Mouse (Mus musculus) stomach, embryonic 15.5 days (tissue): ENCODE measurements around the gene Lmbrd2. TPM values are rescaled to one million over a fixed set of nuclear protein-coding genes. Genes with fewer than 3 reads are reported as not detected.
"Not testable (repeated sequence)": the region's sequence is repeated elsewhere in the genome, so short reads cannot be mapped to it uniquely, and the experiment has no call there.

Experiments
- ATAC-seq: fragments of 200-750 bp; cut with Nextera tagmentation; 2 replicates; pipeline ENCODE4 v1.8.0; 2017; ENCODE audit warnings: low read depth, moderate number of reproducible peaks, moderate TSS enrichment; ENCODE audit not compliant: insufficient read depth, low FRiP score
- H3K27ac ChIP-seq: fragments of 300-500 bp; sonication (generic); 2 replicates; pipeline ENCODE4 v1.5.1; 2015; ENCODE audit warnings: mild to moderate bottlenecking, inconsistent platforms
- H3K27me3 ChIP-seq: fragments of 300-500 bp; sonication (generic); replicated peaks from 2 replicates; pipeline ENCODE4 v1.6.1; 2015; ENCODE audit warnings: inconsistent platforms
- H3K36me3 ChIP-seq: fragments of 300-500 bp; sonication (generic); 2 replicates; pipeline ENCODE4 v1.6.1; 2015; ENCODE audit warnings: inconsistent platforms
- H3K4me1 ChIP-seq: fragments of 300-500 bp; sonication (generic); 2 replicates; pipeline ENCODE4 v1.6.1; 2015; ENCODE audit warnings: inconsistent platforms
- H3K4me2 ChIP-seq: fragments of 300-500 bp; sonication (generic); 2 replicates; pipeline ENCODE4 v1.6.1; 2015; ENCODE audit warnings: mild to moderate bottlenecking, inconsistent platforms
- H3K4me3 ChIP-seq: fragments of 300-500 bp; sonication (generic); replicated peaks from 2 replicates; pipeline ENCODE4 v1.5.1; 2015; ENCODE audit warnings: inconsistent platforms
- H3K9ac ChIP-seq: fragments of 300-500 bp; sonication (generic); 2 replicates; pipeline ENCODE4 v1.6.1; 2015; ENCODE audit warnings: inconsistent platforms
- H3K9me3 ChIP-seq: fragments of 300-500 bp; sonication (generic); 2 replicates; pipeline ENCODE4 v1.6.1; 2016; ENCODE audit warnings: inconsistent platforms
- WGBS: fragments of 180-500 bp; shearing (Covaris S2); methylation state at CpG from one replicate; pipeline ENCODE4 v1.1.7; 2015; 5-methylcytosine and 5-hydroxymethylcytosine counted together
- polyA plus RNA-seq: library from polyadenylated mRNA; unstranded; fragments of >200 nt; fragmentation: Nextera tagmentation; extraction: Ambion mirVana; gene quantifications from 2 replicates; pipeline ENCODE4 v1.2.1, GENCODE M21; 2015

Lmbrd2 gene
- polyA plus RNA-seq, 1 experiment from 2014 or later = 2.9 TPM

DNA sequence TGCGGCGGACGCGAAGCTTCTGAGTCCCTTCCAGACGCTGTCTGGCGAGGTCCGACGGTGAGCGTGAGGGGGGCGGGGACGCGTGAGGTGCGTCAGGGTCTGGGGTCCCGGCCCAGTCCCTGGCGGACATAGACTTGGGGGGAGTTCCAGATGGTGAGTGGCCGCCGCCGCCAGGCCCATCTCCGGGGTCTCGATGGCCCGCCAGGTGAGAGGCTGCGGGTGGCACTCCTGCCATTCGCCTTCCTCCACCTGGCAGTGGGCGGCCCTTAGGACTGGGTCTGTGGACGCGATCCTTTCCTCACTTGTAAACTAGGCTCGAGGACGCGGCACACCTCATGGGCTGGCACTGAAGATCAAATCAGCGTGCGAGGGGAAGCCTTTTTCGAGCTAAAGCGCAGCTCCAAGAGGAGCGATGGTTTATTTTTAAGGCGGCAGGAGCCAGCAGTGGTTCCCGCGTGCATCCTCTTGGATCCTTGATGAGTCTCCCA lies 378 bp downstream of the Lmbrd2 start:
- H3K27me3 ChIP-seq = no peaks in the 10 kb centered on the region
- peaks cover 9% of the 10 kb centered on the region for H3K4me1 ChIP-seq
- peak overlapping the region; percentile 69 for H3K4me2 ChIP-seq
- under 1% methylated on average over 37 of the region's 37 CpGs for WGBS
- ATAC-seq = peak; percentile 74
- no peaks in the 10 kb centered on the region for H3K9me3 ChIP-seq
- peak overlapping the region; percentile 83 for H3K27ac ChIP-seq
- peak overlapping the region; percentile 89 for H3K9ac ChIP-seq
- H3K36me3 ChIP-seq = peaks cover 13% of the 10 kb centered on the region; the same call in 1 of the 2 replicates
- H3K4me3 ChIP-seq = peak overlapping the region; percentile 96

DNA sequence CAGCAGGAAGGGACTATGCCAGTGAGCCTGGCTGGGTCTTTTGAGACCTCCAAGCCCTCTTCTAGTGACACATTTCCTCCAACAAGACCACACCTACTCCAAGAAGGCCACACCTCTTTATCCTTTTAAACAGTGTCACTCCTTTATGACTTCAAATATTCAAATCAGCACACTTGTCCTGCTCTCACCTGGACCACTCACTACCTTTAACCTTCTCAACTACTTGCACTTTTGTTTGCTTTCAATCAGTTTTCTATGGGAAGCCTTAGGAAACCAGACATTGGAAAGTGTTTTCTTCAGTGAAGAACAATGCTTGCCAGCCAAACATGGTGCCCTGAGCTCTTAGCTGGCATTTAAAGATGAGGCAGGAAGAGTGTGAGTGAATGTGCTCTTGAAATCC lies 15.0 kb downstream of the Lmbrd2 start, which contains the start of gene Skp2:
Gene Skp2 (minus strand): TSS at position 101 of the 400 bp plus-strand sequence.
- no peak for ATAC-seq
- Histone ChIP-seq H3K9ac (no peak within 1 kb of the TSS), H3K4me3 (no peak within 1 kb of the TSS), H3K27me3 (no peaks in the 10 kb centered on the region), H3K4me2 (no peak within 1 kb of the TSS), H3K4me1 (no peaks in the 10 kb centered on the region), H3K36me3 (peaks cover 18% of the 10 kb centered on the region), H3K9me3 (no peaks in the 10 kb centered on the region), H3K27ac (no peak within 1 kb of the TSS)

DNA sequence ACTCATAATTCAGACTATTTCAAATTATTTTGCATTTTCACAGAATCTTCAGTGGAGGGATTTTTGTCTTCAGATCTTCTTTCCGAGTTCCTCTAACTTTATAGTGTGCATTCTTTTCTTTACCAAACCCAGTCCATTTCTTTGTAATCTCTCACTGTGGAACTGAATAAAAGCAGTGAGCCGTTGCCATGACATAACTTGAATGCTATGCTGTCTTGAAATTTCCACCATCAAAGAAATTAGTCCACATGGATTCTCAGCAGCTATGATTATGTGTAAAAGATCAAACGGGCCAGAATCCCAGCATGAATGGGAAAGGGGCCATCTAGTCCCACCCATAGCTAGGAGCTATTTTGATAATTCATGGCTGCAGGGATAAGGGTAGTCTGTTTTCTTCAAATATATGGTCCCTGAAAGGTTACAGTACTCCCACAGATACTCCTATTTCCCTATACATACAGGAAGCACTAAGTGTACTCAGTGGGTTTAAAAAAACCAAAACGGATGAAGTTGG lies 22.3 kb downstream of the Lmbrd2 start:
- no peak for ATAC-seq
- no peak overlapping the region for H3K9ac ChIP-seq
- H3K4me2 ChIP-seq = no peak overlapping the region
- no peak overlapping the region for H3K27ac ChIP-seq
- H3K27me3 ChIP-seq = no peaks in the 10 kb centered on the region
- no peak overlapping the region for H3K4me3 ChIP-seq
- no peaks in the 10 kb centered on the region for H3K4me1 ChIP-seq
- WGBS = 78% methylated on average over 4 of the region's 4 CpGs
- H3K9me3 ChIP-seq = no peaks in the 10 kb centered on the region
- no peaks in the 10 kb centered on the region for H3K36me3 ChIP-seq

DNA sequence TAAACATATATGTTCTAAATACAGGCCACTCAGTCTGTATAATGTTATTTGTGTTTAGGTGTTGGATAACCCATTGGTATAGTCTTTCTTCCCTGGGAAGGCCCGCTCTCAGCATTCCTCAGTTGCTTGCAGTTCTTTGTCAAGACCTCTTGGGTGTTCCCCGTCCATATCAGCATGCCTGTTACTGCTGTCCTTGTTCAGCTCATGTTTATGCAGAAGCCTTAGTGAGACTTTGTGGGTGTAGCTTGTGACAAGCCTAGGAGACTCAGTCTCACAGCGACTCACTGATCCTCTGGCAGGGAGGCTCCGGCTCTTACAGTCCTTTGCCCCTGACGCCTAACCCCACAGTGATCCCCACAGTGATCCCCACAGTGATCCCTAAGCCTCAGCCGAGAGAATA lies 23.8 kb downstream of the Lmbrd2 start:
- Histone ChIP-seq H3K9ac (no peak overlapping the region), H3K27ac (no peak overlapping the region), H3K9me3 (no peaks in the 10 kb centered on the region), H3K4me1 (no peaks in the 10 kb centered on the region), H3K4me3 (no peak overlapping the region), H3K36me3 (no peaks in the 10 kb centered on the region), H3K4me2 (no peak overlapping the region), H3K27me3 (no peaks in the 10 kb centered on the region)
- ATAC-seq = no peak
- 68% methylated on average over 6 of the region's 6 CpGs for WGBS

DNA sequence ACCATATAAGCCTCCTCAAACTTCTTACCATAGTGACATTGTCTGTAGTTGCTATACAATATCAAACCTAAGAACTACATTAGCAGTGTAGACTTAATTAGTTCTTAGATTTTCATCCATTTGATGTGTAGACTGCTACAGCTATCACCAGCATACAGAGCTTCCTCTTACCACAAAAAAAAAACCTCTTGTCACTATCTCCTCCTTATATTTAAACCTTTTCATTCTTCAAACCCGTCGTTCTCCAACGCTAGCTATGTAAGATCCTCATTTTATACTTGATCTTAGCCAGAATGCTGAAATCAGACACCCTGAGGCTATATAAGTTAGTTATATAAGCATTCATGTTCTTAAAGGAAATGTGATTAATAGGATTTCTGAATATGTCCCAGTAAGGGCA lies 36.7 kb downstream of the Lmbrd2 start:
- Histone ChIP-seq H3K27me3 (no peaks in the 10 kb centered on the region), H3K27ac (no peak overlapping the region), H3K9ac (no peak overlapping the region), H3K9me3 (no peaks in the 10 kb centered on the region), H3K4me3 (no peak overlapping the region), H3K36me3 (peaks cover 5% of the 10 kb centered on the region; the same call in 1 of the 2 replicates), H3K4me1 (no peaks in the 10 kb centered on the region), H3K4me2 (no peak overlapping the region)
- ATAC-seq = no peak
- WGBS = 91% methylated on average over 3 of the region's 3 CpGs

DNA sequence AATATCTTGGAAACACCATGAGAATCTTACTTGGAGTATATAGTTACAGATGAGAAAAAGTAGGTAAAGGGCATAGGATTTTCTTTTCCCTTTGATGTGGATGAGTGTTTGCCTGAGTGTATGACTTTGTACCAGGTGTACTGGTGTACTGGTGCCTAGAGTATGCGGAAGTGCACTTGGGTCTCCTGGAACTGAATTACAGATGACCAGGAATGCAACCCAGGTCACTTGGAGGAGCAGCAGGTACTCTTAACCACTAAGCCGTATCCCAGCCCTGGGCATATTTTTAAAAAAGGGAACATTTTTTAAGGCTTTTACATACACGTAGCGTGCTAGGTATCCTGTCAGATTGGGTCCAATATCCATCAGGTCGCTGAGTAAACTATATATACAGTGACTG lies 43.6 kb downstream of the Lmbrd2 start:
- Histone ChIP-seq H3K9me3 (no peaks in the 10 kb centered on the region), H3K4me3 (no peak overlapping the region), H3K9ac (no peak overlapping the region), H3K4me1 (no peaks in the 10 kb centered on the region), H3K27ac (no peak overlapping the region), H3K4me2 (no peak overlapping the region), H3K36me3 (no peaks in the 10 kb centered on the region; the same call in 1 of the 2 replicates), H3K27me3 (no peaks in the 10 kb centered on the region)
- no peak for ATAC-seq
- WGBS = 91% methylated on average over 5 of the region's 5 CpGs

DNA sequence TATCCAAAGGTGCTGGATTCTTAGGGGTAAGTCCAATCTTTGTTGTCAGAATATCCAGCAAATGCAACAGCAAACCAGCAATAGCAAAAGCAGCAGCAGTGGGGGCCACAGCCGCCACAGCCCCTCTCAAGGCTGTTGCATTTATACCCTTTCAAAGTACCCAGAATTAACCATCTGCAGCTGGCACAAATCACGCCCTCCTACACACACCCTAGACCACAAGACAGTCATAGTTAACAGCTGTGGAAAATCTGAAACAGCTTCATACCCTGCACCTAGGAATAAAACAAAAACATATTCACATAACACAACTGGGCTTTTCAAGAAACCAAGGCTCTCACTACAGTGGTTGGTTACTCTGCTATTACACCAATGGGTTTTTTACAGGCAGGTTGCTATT lies 49.4 kb downstream of the Lmbrd2 start:
- 93% methylated on average over 2 of the region's 2 CpGs for WGBS
- Histone ChIP-seq H3K9ac (no peak overlapping the region), H3K27ac (no peak overlapping the region), H3K9me3 (no peaks in the 10 kb centered on the region), H3K4me2 (no peak overlapping the region), H3K27me3 (no peaks in the 10 kb centered on the region), H3K4me1 (no peaks in the 10 kb centered on the region), H3K4me3 (no peak overlapping the region), H3K36me3 (no peaks in the 10 kb centered on the region; the same call in 1 of the 2 replicates)
- ATAC-seq = no peak

DNA sequence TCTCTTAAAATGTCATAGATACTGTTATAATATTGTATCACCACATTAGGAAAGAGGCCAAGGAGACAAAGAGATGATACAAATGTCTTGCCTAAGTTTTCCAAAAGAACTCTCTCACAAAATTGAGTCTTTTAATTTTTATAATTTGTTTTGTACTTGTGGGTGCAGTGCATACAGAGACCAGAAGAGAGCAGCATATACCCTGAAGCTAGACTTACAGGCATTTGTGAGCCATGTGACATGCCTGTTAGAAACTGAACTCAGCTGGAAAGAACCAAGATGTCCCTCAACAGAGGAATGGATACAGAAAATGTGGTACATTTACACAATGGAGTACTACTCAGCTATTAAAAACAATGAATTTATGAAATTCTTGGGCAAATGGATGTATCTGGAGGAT lies 52.3 kb downstream of the Lmbrd2 start:
- not testable (repeated sequence) for H3K4me3 ChIP-seq, H3K9ac ChIP-seq, H3K27ac ChIP-seq, H3K27me3 ChIP-seq, H3K4me2 ChIP-seq, H3K9me3 ChIP-seq, H3K4me1 ChIP-seq, H3K36me3 ChIP-seq, ATAC-seq

DNA sequence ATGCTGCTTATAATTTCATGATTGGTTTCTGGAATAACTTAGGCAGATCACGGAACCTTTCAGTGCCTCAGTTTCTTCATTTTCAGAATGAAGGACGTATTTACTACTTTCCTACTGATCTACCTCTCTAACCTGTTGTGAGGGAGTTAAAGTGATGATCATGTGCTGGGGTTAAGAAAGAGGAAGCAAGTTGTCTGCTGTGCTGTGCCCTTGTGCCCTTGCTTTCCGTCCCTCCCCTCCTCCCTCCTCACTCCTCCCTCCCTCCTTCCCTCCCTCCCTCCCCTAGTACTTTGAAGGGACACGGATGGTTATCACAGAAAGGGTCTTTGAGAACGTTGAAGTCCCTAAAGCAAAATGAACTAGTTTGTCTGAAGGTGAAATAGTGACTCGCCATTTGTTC lies 58.1 kb downstream of the Lmbrd2 start:
- 62% methylated on average over 6 of the region's 6 CpGs for WGBS

DNA sequence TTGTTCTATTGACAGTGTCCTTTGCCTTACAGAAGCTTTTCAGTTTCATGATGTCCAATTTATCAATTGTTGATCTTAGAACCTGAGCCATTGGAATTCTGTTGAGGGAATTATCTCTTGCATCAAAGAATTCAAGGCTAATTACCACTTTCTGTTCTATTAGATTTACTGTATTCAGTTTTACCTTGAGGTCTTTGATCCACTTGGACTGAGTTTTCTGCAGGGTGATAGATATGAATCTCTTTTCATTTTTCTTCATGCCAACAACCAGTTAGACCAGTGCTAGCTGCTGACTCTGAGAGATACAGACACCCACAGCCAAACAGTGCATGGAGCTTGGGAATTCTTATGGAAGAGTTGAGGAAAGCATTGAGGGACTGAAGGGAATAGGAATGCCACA lies 71.5 kb downstream of the Lmbrd2 start:
- Histone ChIP-seq H3K27me3 (no peaks in the 10 kb centered on the region), H3K9ac (no peak overlapping the region)

More for the DNA sequence above, 58.1 kb downstream of the Lmbrd2 start:
- Histone ChIP-seq H3K4me2 (no peak overlapping the region), H3K4me3 (no peak overlapping the region), H3K9me3 (no peaks in the 10 kb centered on the region), H3K27ac (no peak overlapping the region), H3K9ac (no peak overlapping the region), H3K4me1 (no peaks in the 10 kb centered on the region), H3K27me3 (no peaks in the 10 kb centered on the region), H3K36me3 (no peaks in the 10 kb centered on the region)
- ATAC-seq = no peak

DNA sequence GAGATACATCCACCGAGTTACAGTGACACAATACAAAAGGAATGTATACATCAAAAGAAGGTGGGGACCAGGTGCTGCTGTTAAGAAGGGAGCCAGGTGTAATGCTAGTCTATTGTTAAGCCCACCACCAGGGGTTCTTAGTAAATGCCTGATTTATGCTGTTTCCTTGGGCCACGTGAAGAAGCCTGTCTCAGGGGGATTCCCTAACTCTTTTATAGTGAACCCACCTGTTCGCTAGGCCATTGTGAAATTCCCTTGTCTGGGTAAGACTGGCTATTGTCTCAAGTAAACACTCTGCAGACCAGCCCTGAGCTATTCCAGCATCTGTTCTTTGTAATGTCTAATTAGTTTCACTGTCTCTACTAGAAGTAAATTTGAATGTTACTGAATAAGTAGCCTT lies 72.7 kb downstream of the Lmbrd2 start:
- not testable (repeated sequence) for H3K27ac ChIP-seq, H3K4me2 ChIP-seq, H3K4me3 ChIP-seq, ATAC-seq, H3K36me3 ChIP-seq, H3K9me3 ChIP-seq, H3K4me1 ChIP-seq, H3K27me3 ChIP-seq, H3K9ac ChIP-seq
- WGBS = 54% methylated on average over 3 of the region's 3 CpGs

More for the DNA sequence above, 71.5 kb downstream of the Lmbrd2 start:
- H3K9me3 ChIP-seq = no peaks in the 10 kb centered on the region
- no peak overlapping the region for H3K4me2 ChIP-seq
- no peaks in the 10 kb centered on the region for H3K4me1 ChIP-seq
- H3K27ac ChIP-seq = no peak overlapping the region
- no peak overlapping the region for H3K4me3 ChIP-seq
- no peak for ATAC-seq
- no peaks in the 10 kb centered on the region for H3K36me3 ChIP-seq

DNA sequence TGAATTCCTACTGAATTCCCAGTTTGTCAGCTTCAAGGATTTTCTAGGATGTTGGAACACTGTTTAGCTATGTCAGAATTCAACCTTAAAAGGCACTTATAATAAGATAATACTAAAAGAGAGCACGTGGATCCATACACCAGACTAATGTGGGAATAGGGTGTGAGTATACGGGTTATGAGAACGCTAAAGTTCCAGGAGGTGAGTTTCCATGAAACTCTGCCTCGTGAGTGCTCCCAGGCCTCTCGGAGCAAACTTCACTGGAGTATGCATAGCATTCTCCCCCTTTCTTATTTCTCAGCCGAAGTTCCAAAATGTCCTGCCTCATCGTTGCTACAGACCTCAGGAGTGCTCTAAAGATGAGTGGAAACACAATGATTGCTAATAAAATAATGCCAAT lies 73.1 kb downstream of the Lmbrd2 start:
- not testable (repeated sequence) for H3K4me3 ChIP-seq, H3K27ac ChIP-seq, H3K27me3 ChIP-seq, H3K4me2 ChIP-seq, ATAC-seq, H3K9ac ChIP-seq, H3K36me3 ChIP-seq, H3K9me3 ChIP-seq, H3K4me1 ChIP-seq
- 88% methylated on average over 7 of the region's 7 CpGs for WGBS

DNA sequence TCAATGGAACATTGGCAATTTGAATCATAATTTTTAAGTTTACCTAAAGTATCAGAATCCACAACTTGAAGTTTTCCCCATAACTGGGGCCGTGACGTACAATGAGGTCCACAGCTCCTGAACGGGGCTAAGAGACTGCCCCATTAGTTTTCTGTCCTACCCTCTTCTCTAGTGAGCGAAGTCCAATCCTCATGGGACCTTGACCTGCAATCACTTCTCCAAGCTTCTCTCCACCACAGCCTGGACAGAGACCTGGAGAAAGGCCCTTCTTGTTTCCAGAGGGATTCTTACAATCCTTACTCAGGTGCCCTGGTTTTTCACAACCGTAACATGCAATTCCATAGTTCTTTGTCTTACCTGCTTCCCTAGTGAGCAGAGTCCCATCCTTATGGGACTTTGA lies 76.1 kb downstream of the Lmbrd2 start:
- no peak overlapping the region for H3K4me2 ChIP-seq
- H3K27ac ChIP-seq = no peak overlapping the region
- no peak for ATAC-seq
- H3K36me3 ChIP-seq = no peaks in the 10 kb centered on the region
- no peak overlapping the region for H3K9ac ChIP-seq
- no peak overlapping the region for H3K4me3 ChIP-seq
- no peaks in the 10 kb centered on the region for H3K9me3 ChIP-seq
- no peaks in the 10 kb centered on the region for H3K4me1 ChIP-seq
- 92% methylated on average over 5 of the region's 5 CpGs for WGBS
- no peaks in the 10 kb centered on the region for H3K27me3 ChIP-seq
